Mouse (Mus musculus): Measurements from ENCODE around the gene Lin52.

GRCm38 (mm10) chr12:84416834-84417604 lies 34.2 kb upstream of the Lin52 start, which contains the start of gene Rnf113a2:
- TF ChIP-seq GATA1 (IDR thresholded peaks at IDR 0.05; ENCODE audit: borderline replicate concordance, low read length), result no peak
- no peak for TF ChIP-seq FLI1 (IDR thresholded peaks at IDR 0.05; ENCODE audit: low read length)
